Mouse (Mus musculus) liver, embryonic 16.5 days (tissue): Measurements from ENCODE around the gene Tmsb15b2. TPM values are rescaled to one million over a fixed set of nuclear protein-coding genes. Genes with fewer than 3 reads are reported as not detected.
"Not testable (repeated sequence)": the region's sequence is repeated elsewhere in the genome, so short reads cannot be mapped to it uniquely, and the experiment has no call there.

Experiments used
- ATAC-seq: fragments of 200-750 bp; cut with Nextera tagmentation; 2 replicates; pipeline ENCODE4 v1.8.0; 2017; ENCODE audit warnings: low read depth, mild to moderate bottlenecking, moderate number of reproducible peaks, moderate library complexity
- H3K27ac ChIP-seq: fragments of 300-500 bp; sonication (generic); 2 replicates; pipeline ENCODE4 v1.5.1; 2014; ENCODE audit warnings: mild to moderate bottlenecking, low read length
- H3K27me3 ChIP-seq: fragments of 300-500 bp; sonication (generic); 2 replicates; pipeline ENCODE4 v1.6.1; 2014; ENCODE audit warnings: low read depth, low read length, mixed read lengths; ENCODE audit not compliant: control insufficient read depth, insufficient read depth
- H3K36me3 ChIP-seq: fragments of 300-500 bp; sonication (generic); 2 replicates; pipeline ENCODE4 v1.6.1; 2014; ENCODE audit warnings: mild to moderate bottlenecking; ENCODE audit not compliant: control insufficient read depth, insufficient read depth
- H3K4me1 ChIP-seq: fragments of 300-500 bp; sonication (generic); 2 replicates; pipeline ENCODE4 v1.6.1; 2014; ENCODE audit warnings: low read depth, low read length, mixed read lengths; ENCODE audit not compliant: control insufficient read depth
- H3K4me2 ChIP-seq: fragments of 300-500 bp; sonication (generic); 2 replicates; pipeline ENCODE4 v1.6.1; 2014; ENCODE audit warnings: low read depth, low read length, mixed read lengths
- H3K4me3 ChIP-seq: fragments of 300-500 bp; sonication (generic); 2 replicates; pipeline ENCODE4 v1.5.1; 2014; ENCODE audit warnings: low read depth, mild to moderate bottlenecking, low read length
- H3K9ac ChIP-seq: fragments of 300-500 bp; sonication (generic); 2 replicates; pipeline ENCODE4 v1.6.1; 2014; ENCODE audit warnings: low read depth, low read length
- H3K9me3 ChIP-seq: fragments of 300-500 bp; sonication (generic); replicated peaks from 2 replicates; pipeline ENCODE4 v1.6.1; 2016; ENCODE audit warnings: low read length; ENCODE audit not compliant: control insufficient read depth
- WGBS: fragments of 180-500 bp; shearing (Covaris S2); extraction: QIAGEN DNeasy Blood & Tissue Kit; methylation state at CpG from one replicate; pipeline ENCODE4 v1.1.7; 2014; ENCODE audit not compliant: insufficient replicate concordance; 5-methylcytosine and 5-hydroxymethylcytosine counted together
- polyA plus RNA-seq: library from polyadenylated mRNA; unstranded; fragments of >200 nt; fragmentation: Nextera tagmentation; extraction: Ambion mirVana; gene quantifications from 2 replicates; pipeline ENCODE4 v1.2.1, GENCODE M21; 2015

Tmsb15b2 gene
- 7.2 and 7.7 TPM in 2 replicates for polyA plus RNA-seq

- H3K36me3 ChIP-seq, H3K27me3 ChIP-seq, H3K4me1 ChIP-seq, H3K9ac ChIP-seq, ATAC-seq, H3K9me3 ChIP-seq, H3K27ac ChIP-seq: not testable (repeated sequence)
- Histone ChIP-seq H3K4me3 (peak within 1 kb of the TSS; percentile 44; the same call in 1 of the 2 replicates), H3K4me2 (peak within 1 kb of the TSS; percentile 42)
- WGBS: 65% methylated on average over 6 of the region's 6 CpGs
Measured at GRCm38 (mm10) chrX:136975397-136975796, at the start of gene Tmsb15b2. Gene Tmsb15b2, minus strand, starts transcription at chrX:136975497.

- ATAC-seq: 0 out of 2 replicates have a peak, but pooled peaks have one; percentile 35
Measured at GRCm38 (mm10) chrX:137019310-137019709, 44.0 kb upstream of the Tmsb15b2 start.

DNA sequence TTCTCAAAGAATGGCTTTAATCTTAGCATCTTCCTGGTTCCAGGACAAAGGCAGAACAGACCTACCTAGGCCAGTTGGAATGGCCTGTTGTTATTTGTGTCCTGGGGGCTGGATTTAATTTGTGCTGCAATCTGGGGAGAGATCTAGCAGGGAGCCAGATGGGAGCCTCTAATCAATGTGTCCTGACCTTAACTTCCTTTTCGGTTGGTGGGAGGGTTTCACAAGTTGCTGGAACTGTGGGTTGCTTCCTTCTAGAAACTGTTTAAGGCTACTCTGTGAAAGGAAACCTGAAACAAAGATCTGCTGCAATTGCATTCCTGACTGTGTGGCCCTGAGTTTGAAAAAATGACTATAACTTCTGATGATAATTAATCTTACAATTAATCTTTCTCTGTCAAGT, 42.4 kb upstream of the Tmsb15b2 start:
- H3K4me2 ChIP-seq: no peak overlapping the region
- H3K9ac ChIP-seq: no peak overlapping the region
- H3K27ac ChIP-seq: no peak overlapping the region
- H3K27me3 ChIP-seq: no peaks in the 10 kb centered on the region
- H3K4me1 ChIP-seq: no peaks in the 10 kb centered on the region
- no peak for ATAC-seq
- no peak overlapping the region for H3K4me3 ChIP-seq
- no peaks in the 10 kb centered on the region for H3K9me3 ChIP-seq
- H3K36me3 ChIP-seq: no peaks in the 10 kb centered on the region
- 58% methylated on average over 1 of the region's 1 CpGs for WGBS

More at GRCm38 (mm10) chrX:137019310-137019709, 44.0 kb upstream of the Tmsb15b2 start:
- Histone ChIP-seq H3K9ac (no peak overlapping the region), H3K27me3 (no peaks in the 10 kb centered on the region), H3K4me3 (no peak overlapping the region), H3K27ac (no peak overlapping the region), H3K4me2 (no peak overlapping the region), H3K36me3 (no peaks in the 10 kb centered on the region), H3K4me1 (no peaks in the 10 kb centered on the region), H3K9me3 (no peaks in the 10 kb centered on the region)
- 23% methylated on average over 1 of the region's 1 CpGs for WGBS

DNA sequence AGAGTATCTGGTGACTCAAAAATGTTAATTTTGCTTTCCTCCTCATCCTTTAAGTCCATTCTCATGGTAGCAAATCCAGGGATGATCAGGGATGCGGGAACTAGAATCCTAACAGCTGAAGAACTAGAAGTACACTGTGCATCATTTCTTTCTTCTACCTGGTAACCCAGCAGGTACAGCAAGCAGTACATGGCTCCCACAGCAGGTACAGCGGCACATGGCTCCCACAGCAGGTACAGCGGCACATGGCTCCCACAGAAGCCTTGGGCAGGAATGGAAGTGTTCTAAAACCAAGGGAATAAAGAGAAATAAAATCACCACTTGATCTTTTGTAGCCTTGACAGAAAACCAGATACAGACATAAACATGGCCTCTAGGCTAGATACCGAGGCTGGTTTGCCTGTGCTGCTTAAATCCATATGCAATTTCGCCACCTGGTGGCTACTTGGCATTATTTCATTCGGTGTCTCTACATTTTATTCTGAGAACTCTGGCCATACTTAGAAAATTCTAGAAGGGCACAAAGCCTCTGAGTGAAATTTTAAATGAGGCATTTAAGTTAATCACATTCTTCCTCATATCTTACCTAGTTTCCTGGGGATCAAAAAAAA, 39.9 kb upstream of the Tmsb15b2 start:
- no peak overlapping the region for H3K27ac ChIP-seq
- no peaks in the 10 kb centered on the region for H3K27me3 ChIP-seq
- no peak overlapping the region for H3K9ac ChIP-seq
- H3K4me2 ChIP-seq: no peak overlapping the region
- no peaks in the 10 kb centered on the region for H3K36me3 ChIP-seq
- H3K9me3 ChIP-seq: no peaks in the 10 kb centered on the region
- 46% methylated on average over 6 of the region's 6 CpGs for WGBS
- H3K4me1 ChIP-seq: no peaks in the 10 kb centered on the region
- ATAC-seq: no peak
- H3K4me3 ChIP-seq: no peak overlapping the region

DNA sequence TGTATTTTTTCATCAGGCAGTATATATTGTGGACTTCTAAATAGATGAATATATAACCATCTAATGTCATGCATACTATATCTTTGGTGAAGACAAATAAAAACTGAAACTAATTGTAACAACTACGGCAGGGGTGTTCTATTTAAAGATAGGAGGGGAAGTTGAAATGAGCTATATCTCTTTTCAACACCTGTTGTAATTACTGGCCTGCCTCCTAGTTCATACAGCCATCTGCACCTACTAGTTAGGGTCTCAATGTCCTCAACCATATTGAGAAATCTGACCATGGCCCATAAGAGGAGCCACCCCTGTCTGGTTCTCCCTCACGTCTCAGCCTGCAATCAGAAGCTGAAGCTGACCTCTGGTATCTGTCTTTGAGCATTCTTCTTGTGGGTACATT, 21.0 kb upstream of the Tmsb15b2 start:
- no peak overlapping the region for H3K4me2 ChIP-seq
- 43% methylated on average over 2 of the region's 2 CpGs for WGBS
- no peaks in the 10 kb centered on the region for H3K9me3 ChIP-seq
- H3K27me3 ChIP-seq: peaks cover 16% of the 10 kb centered on the region
- H3K4me3 ChIP-seq: no peak overlapping the region
- no peak for ATAC-seq
- H3K36me3 ChIP-seq: no peaks in the 10 kb centered on the region
- H3K27ac ChIP-seq: no peak overlapping the region
- no peaks in the 10 kb centered on the region for H3K4me1 ChIP-seq
- H3K9ac ChIP-seq: no peak overlapping the region

- Histone ChIP-seq H3K4me2 (no peak overlapping the region), H3K4me1 (no peaks in the 10 kb centered on the region), H3K9me3 (no peaks in the 10 kb centered on the region), H3K27ac (no peak overlapping the region), H3K9ac (no peak overlapping the region), H3K36me3 (no peaks in the 10 kb centered on the region), H3K27me3 (peaks cover 16% of the 10 kb centered on the region), H3K4me3 (no peak overlapping the region)
- no peak for ATAC-seq
- WGBS: 50% methylated on average over 14 of the region's 14 CpGs
Measured at GRCm38 (mm10) chrX:136993641-136994040, 18.3 kb upstream of the Tmsb15b2 start.

DNA sequence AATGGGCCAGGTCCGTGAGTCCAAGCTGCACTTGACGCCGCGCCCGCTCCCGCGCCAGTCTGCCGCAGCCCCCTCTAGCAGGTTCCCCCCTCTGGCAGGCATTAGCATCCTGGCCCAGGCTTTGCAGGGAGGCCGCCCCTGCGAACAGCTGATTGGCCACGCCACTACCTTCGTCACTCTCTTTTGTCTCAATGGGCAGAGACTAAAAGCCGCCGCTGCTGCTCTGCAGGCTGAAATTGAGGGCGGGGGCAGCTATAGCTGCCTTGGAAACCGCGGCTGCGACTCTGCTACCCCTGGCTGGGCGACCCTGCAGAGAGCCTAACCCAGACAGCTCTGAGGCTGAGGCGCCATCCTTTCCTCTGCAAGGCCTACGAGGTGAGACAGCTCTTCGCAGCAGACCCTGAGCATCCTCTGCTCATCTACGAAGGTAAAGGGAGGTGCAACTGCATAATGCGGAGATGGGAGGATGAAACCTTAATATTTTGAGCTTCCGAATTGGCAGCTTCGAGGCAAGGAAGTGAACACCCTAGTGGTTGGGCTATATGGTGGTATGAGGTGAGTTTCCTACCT, 17.8 kb upstream of the Tmsb15b2 start, which contains the start of gene Zcchc18:
Gene Zcchc18, plus strand, starts transcription at position 178 of the 570 bp plus-strand sequence.
- 0 out of 2 replicates have a peak within 1 kb of the TSS, but pooled peaks have one; percentile 11 for H3K4me3 ChIP-seq
- no peaks in the 10 kb centered on the region for H3K9me3 ChIP-seq
- peak within 1 kb of the TSS; percentile 12; the same call in 1 of the 2 replicates for H3K4me2 ChIP-seq
- H3K4me1 ChIP-seq: no peaks in the 10 kb centered on the region
- H3K9ac ChIP-seq: no peak within 1 kb of the TSS
- peaks cover 16% of the 10 kb centered on the region for H3K27me3 ChIP-seq
- no peak for ATAC-seq
- H3K27ac ChIP-seq: no peak within 1 kb of the TSS
- no peaks in the 10 kb centered on the region for H3K36me3 ChIP-seq
- 23% methylated on average over 26 of the region's 26 CpGs for whole genome bisulfite sequencing

- Histone ChIP-seq H3K4me3 (no peak overlapping the region), H3K27me3 (peaks cover 16% of the 10 kb centered on the region)
Measured at GRCm38 (mm10) chrX:136992191-136992965, 17.1 kb upstream of the Tmsb15b2 start.

DNA sequence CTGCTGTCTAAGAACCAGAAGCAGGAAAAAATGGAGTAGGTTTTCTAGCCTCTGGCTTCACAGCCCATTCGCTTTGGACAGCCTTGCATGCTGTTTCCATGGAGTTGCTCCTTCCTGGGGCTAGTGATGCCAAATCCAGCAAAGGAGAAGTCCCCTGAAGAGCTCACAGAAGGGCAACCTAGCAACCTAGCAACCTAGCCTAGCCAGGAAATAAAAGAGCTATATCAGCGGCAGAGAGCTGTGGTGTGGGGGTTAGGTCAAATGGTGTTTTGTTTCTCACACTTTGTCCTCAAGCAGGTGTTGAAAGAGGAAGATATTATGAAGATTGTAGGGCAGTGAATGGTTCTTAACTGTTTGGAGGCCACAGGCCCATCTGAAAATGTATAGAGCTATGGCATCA, 16.0 kb upstream of the Tmsb15b2 start:
- WGBS: 42% methylated on average over 2 of the region's 2 CpGs
- Histone ChIP-seq H3K4me3 (no peak overlapping the region), H3K27me3 (peaks cover 16% of the 10 kb centered on the region), H3K4me1 (no peaks in the 10 kb centered on the region), H3K9ac (no peak overlapping the region), H3K4me2 (no peak overlapping the region), H3K9me3 (no peaks in the 10 kb centered on the region), H3K27ac (no peak overlapping the region), H3K36me3 (no peaks in the 10 kb centered on the region)
- no peak for ATAC-seq

More at GRCm38 (mm10) chrX:136992191-136992965, 17.1 kb upstream of the Tmsb15b2 start:
- Histone ChIP-seq H3K9ac (no peak overlapping the region), H3K36me3 (no peaks in the 10 kb centered on the region), H3K4me2 (peak overlapping the region; percentile 12; the same call in 1 of the 2 replicates), H3K27ac (no peak overlapping the region), H3K4me1 (no peaks in the 10 kb centered on the region), H3K9me3 (no peaks in the 10 kb centered on the region)
- ATAC-seq: no peak
- 28% methylated on average over 19 of the region's 19 CpGs for WGBS
